Mouse (Mus musculus): Measurements from ENCODE around the gene Gm29427. TPM values are rescaled to one million over a fixed set of nuclear protein-coding genes. Genes with fewer than 3 reads are reported as not detected.

Gm29427 gene
- not detected in 2 replicates for polyA plus RNA-seq (2012; ENCODE audit: insufficient read depth, insufficient read length, low replicate concordance, missing spikeins)

GRCm38 (mm10) chr1:130715561-130716217 lies at the start of gene Gm29427:
Gene Gm29427, minus strand, starts transcription at chr1:130715799.
- Histone ChIP-seq H3K27ac (ENCODE audit: insufficient read depth, low read depth, low read length) (peak within 1 kb of the TSS; percentile 57), H3K4me1 (ENCODE audit: control insufficient read depth, insufficient read depth, low read length) (no peaks in the 10 kb centered on the region; the same call in 1 of the 2 replicates), H3K4me3 (ENCODE audit: insufficient read depth, low read depth, low read length) (peak within 1 kb of the TSS; percentile 67)
- WGBS: under 1% methylated on average over 38 of the region's 38 CpGs
- TF ChIP-seq POLR2A (IDR thresholded peaks at IDR 0.05; ENCODE audit: insufficient read depth, low read depth, low read length) (peak; percentile 55; the same call in 1 of the 2 replicates), CTCF (IDR thresholded peaks at IDR 0.05; ENCODE audit: insufficient read depth, low read depth, low read length) (no peak)

- WGBS: 92% methylated on average over 12 of the region's 12 CpGs
- no peak overlapping the region for H3K4me3 ChIP-seq (ENCODE audit: insufficient read depth, low read depth, low read length)
- TF ChIP-seq POLR2A (IDR thresholded peaks at IDR 0.05; ENCODE audit: insufficient read depth, low read depth, low read length) (no peak), CTCF (IDR thresholded peaks at IDR 0.05; ENCODE audit: insufficient read depth, low read depth, low read length) (no peak)
- no peaks in the 10 kb centered on the region for H3K4me1 ChIP-seq (ENCODE audit: control insufficient read depth, insufficient read depth, low read length)
- H3K27ac ChIP-seq (ENCODE audit: insufficient read depth, low read depth, low read length): no peak overlapping the region
Measured at GRCm38 (mm10) chr1:130764027-130764461, 48.4 kb upstream of the Gm29427 start.

GRCm38 (mm10) chr1:130762045-130762760 lies 46.6 kb upstream of the Gm29427 start:
- 71% methylated on average over 3 of the region's 3 CpGs for WGBS
- Histone ChIP-seq H3K27ac (ENCODE audit: insufficient read depth, low read depth, low read length) (no peak overlapping the region), H3K4me3 (ENCODE audit: insufficient read depth, low read depth, low read length) (no peak overlapping the region), H3K4me1 (ENCODE audit: control insufficient read depth, insufficient read depth, low read length) (no peaks in the 10 kb centered on the region)
- no peak for TF ChIP-seq POLR2A (IDR thresholded peaks at IDR 0.05; ENCODE audit: insufficient read depth, low read depth, low read length)
- no peak for TF ChIP-seq CTCF (IDR thresholded peaks at IDR 0.05; ENCODE audit: insufficient read depth, low read depth, low read length)

DNA sequence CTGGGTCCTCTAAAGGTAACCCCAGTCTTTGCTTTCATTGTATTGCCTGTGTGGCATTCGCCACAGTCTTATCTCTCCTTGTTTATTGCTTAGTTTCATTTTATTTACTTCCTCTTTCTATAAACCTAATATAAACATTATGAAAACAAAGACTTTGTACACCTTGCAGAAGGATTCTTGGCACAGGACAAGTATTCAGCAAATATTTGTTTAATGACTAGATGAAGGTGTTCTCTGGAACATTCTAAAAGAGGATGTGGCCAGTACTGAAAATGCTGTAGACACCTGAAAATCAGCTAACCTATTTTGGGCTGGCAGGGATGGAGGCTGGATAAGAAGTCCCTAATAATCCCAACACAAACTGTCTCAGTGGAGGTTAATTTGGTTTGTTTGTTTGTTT lies 46.0 kb upstream of the Gm29427 start:
- Histone ChIP-seq H3K4me3 (ENCODE audit: insufficient read depth, low read depth, low read length) (no peak overlapping the region), H3K27ac (ENCODE audit: insufficient read depth, low read depth, low read length) (no peak overlapping the region), H3K4me1 (ENCODE audit: control insufficient read depth, insufficient read depth, low read length) (no peaks in the 10 kb centered on the region)
- 85% methylated on average over 1 of the region's 1 CpGs for WGBS
- no peak for TF ChIP-seq CTCF (IDR thresholded peaks at IDR 0.05; ENCODE audit: insufficient read depth, low read depth, low read length)
- no peak for TF ChIP-seq POLR2A (IDR thresholded peaks at IDR 0.05; ENCODE audit: insufficient read depth, low read depth, low read length)

DNA sequence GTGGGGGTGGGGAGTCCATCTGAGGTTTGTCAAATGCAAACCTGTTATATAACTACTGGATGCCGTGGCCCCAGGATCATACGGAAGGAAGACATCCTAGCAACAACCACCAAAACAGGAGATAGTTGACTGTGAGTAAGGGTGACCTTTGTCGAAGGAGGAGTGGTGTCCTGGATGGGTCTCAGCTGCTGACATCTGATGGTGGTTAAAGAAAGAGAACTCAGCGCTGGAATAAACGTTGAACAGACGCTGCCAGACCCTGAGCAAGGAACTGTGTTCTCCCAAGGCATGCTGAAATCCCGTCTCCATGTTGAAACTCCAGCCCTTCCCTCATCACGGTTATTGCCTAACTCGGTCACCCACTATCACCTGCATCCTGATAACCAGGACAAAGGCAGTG lies 44.1 kb upstream of the Gm29427 start:
- 87% methylated on average over 9 of the region's 9 CpGs for WGBS
- Histone ChIP-seq H3K4me1 (ENCODE audit: control insufficient read depth, insufficient read depth, low read length) (no peaks in the 10 kb centered on the region), H3K4me3 (ENCODE audit: insufficient read depth, low read depth, low read length) (no peak overlapping the region), H3K27ac (ENCODE audit: insufficient read depth, low read depth, low read length) (no peak overlapping the region)
- TF ChIP-seq CTCF (IDR thresholded peaks at IDR 0.05; ENCODE audit: insufficient read depth, low read depth, low read length): no peak
- no peak for TF ChIP-seq POLR2A (IDR thresholded peaks at IDR 0.05; ENCODE audit: insufficient read depth, low read depth, low read length)

- TF ChIP-seq CTCF (IDR thresholded peaks at IDR 0.05; ENCODE audit: insufficient read depth, low read depth, low read length): no peak
- TF ChIP-seq POLR2A (IDR thresholded peaks at IDR 0.05; ENCODE audit: insufficient read depth, low read depth, low read length): no peak
- Histone ChIP-seq H3K4me1 (ENCODE audit: control insufficient read depth, insufficient read depth, low read length) (no peaks in the 10 kb centered on the region), H3K27ac (ENCODE audit: insufficient read depth, low read depth, low read length) (no peak overlapping the region), H3K4me3 (ENCODE audit: insufficient read depth, low read depth, low read length) (no peak overlapping the region)
- WGBS: 88% methylated on average over 3 of the region's 3 CpGs
Measured at GRCm38 (mm10) chr1:130746819-130747218, 31.2 kb upstream of the Gm29427 start.

DNA sequence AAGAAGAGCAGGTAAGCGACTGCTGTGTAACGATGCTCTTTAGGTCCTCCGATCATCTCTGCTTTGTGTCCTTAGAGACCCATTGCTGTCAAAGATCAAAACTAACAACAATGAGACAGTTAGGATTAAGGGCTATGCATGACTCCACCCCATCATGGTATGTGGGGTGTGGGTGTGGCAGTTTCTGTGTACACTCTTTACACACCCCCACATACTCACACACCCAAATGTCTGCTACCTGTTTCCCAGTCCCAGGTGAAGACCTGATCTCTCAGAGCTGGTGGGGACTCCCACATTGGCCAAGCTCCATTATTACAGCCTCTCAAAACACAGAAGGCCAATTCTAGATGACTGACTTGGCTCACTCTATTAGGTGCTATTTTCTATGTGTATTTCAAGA lies 30.0 kb upstream of the Gm29427 start:
- WGBS: 97% methylated on average over 3 of the region's 3 CpGs
- no peak overlapping the region for H3K27ac ChIP-seq (ENCODE audit: insufficient read depth, low read depth, low read length)
- no peaks in the 10 kb centered on the region for H3K4me1 ChIP-seq (ENCODE audit: control insufficient read depth, insufficient read depth, low read length)
- TF ChIP-seq CTCF (IDR thresholded peaks at IDR 0.05; ENCODE audit: insufficient read depth, low read depth, low read length): no peak
- H3K4me3 ChIP-seq (ENCODE audit: insufficient read depth, low read depth, low read length): no peak overlapping the region

DNA sequence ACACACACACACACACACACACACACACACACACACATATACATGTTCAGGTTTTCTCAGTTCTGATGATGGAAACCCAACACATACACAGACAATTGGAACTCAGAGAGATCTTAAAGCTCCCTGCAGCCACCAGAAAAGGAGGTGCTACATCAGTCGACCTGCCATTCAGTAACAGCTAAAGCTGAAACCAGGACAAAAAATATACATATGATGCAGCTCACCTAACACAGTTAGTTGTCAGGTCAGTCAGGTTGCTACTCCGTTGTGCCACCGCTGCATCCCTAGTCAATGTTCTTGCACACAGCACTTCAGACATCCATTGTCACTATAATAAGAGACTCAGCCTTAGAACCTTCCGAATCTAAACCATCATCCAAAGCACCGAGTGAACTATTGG lies 29.4 kb upstream of the Gm29427 start:
- WGBS: 86% methylated on average over 5 of the region's 5 CpGs
- Histone ChIP-seq H3K4me3 (ENCODE audit: insufficient read depth, low read depth, low read length) (no peak overlapping the region), H3K4me1 (ENCODE audit: control insufficient read depth, insufficient read depth, low read length) (no peaks in the 10 kb centered on the region), H3K27ac (ENCODE audit: insufficient read depth, low read depth, low read length) (no peak overlapping the region)
- TF ChIP-seq POLR2A (IDR thresholded peaks at IDR 0.05; ENCODE audit: insufficient read depth, low read depth, low read length) (no peak), CTCF (IDR thresholded peaks at IDR 0.05; ENCODE audit: insufficient read depth, low read depth, low read length) (no peak)

DNA sequence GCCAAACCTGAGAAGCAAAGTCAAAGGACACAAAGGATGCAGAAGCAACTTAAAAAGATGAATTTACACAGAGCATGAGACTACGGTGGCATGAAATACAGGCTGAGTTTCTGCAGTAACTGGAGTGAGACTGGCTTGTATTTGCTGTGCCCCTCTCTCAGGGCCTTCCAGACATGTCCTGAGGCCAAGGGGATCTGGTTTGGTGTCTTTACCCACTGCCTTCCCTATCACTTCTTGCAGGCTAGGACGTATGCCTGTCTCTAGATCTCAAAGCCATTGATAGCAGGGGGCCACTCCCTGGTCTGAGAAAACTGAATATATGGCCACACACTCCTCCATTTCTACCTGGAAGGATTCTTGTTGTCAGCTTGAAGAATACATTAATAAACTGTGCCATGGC lies 28.6 kb upstream of the Gm29427 start:
- no peak for TF ChIP-seq POLR2A (IDR thresholded peaks at IDR 0.05; ENCODE audit: insufficient read depth, low read depth, low read length)
- no peak for TF ChIP-seq CTCF (IDR thresholded peaks at IDR 0.05; ENCODE audit: insufficient read depth, low read depth, low read length)
- 81% methylated on average over 2 of the region's 2 CpGs for WGBS
- Histone ChIP-seq H3K4me3 (ENCODE audit: insufficient read depth, low read depth, low read length) (no peak overlapping the region), H3K4me1 (ENCODE audit: control insufficient read depth, insufficient read depth, low read length) (no peaks in the 10 kb centered on the region), H3K27ac (ENCODE audit: insufficient read depth, low read depth, low read length) (no peak overlapping the region)

Measured in olfactory bulb, adult 2 months (tissue).